Mouse (Mus musculus): ENCODE results near the gene Clpsl2. TPM values are rescaled to one million over a fixed set of nuclear protein-coding genes. Genes with fewer than 3 reads are reported as not detected.
"Not testable (repeated sequence)": the region's sequence is repeated elsewhere in the genome, so short reads cannot be mapped to it uniquely, and the experiment has no call there.

The Clpsl2 gene
- polyA plus RNA-seq, 1 experiment from 2014 or later: not detected

GRCm38 (mm10) chr17:28533327-28533726, 15.9 kb upstream of the Clpsl2 start:
- H3K27ac ChIP-seq: no peak overlapping the region
- H3K9ac ChIP-seq: no peak overlapping the region
- H3K4me1 ChIP-seq (replicated peaks): no peaks in the 10 kb centered on the region
- H3K27me3 ChIP-seq: peaks cover 15% of the 10 kb centered on the region; the same call in 1 of the 2 replicates
- DNase-seq (no peak), ATAC-seq (ENCODE audit: low read depth) (no peak)
- H3K4me3 ChIP-seq (replicated peaks): no peak overlapping the region
- H3K4me2 ChIP-seq: no peak overlapping the region
- H3K9me3 ChIP-seq (replicated peaks): no peaks in the 10 kb centered on the region
- 76% methylated on average over 13 of the region's 13 CpGs for WGBS (ENCODE audit: insufficient replicate concordance)
- no peaks in the 10 kb centered on the region for H3K36me3 ChIP-seq

DNA sequence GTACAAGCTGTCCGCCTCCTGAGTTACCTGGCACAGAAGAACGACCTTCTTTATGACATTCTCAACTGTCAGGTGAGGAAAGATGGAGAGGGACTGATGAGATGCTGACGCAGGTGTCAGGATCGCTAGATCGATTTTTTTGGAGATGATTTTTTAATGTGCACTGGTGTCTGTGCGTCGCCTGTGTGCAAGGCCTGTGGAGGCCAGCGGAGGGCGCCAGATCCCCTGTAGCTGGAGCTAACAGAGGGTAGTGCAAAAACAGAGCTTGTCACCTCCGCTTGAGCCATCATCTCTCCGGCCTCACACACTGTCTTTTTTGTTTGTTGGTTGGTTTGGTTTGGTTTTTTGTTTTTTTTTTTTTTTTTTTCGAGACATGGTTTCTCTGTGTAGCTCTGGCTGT, 11.3 kb upstream of the Clpsl2 start:
- peaks cover 9% of the 10 kb centered on the region for H3K9me3 ChIP-seq (replicated peaks)
- no peak overlapping the region for H3K9ac ChIP-seq

GRCm38 (mm10) chr17:28546925-28547324, 2.3 kb upstream of the Clpsl2 start:
- H3K4me1 ChIP-seq (replicated peaks): no peaks in the 10 kb centered on the region
- no peak overlapping the region for H3K4me2 ChIP-seq
- DNase-seq (no peak), ATAC-seq (ENCODE audit: low read depth) (no peak)
- no peak overlapping the region for H3K4me3 ChIP-seq (replicated peaks)
- 50% methylated on average over 1 of the region's 1 CpGs for WGBS (ENCODE audit: insufficient replicate concordance)
- H3K27me3 ChIP-seq: peaks cover 4% of the 10 kb centered on the region; the same call in 1 of the 2 replicates
- H3K27ac ChIP-seq: no peak overlapping the region
- H3K9ac ChIP-seq: no peak overlapping the region
- no peaks in the 10 kb centered on the region for H3K36me3 ChIP-seq
- H3K9me3 ChIP-seq (replicated peaks): peaks cover 1% of the 10 kb centered on the region; the same call in 1 of the 2 replicates

More for the DNA sequence above, 11.3 kb upstream of the Clpsl2 start:
- no peak for DNase-seq
- ATAC-seq (ENCODE audit: low read depth): no peak
- Histone ChIP-seq H3K4me1 (replicated peaks) (no peaks in the 10 kb centered on the region), H3K4me3 (replicated peaks) (no peak overlapping the region), H3K27ac (no peak overlapping the region), H3K36me3 (no peaks in the 10 kb centered on the region), H3K4me2 (no peak overlapping the region), H3K27me3 (0 out of 2 replicates have a peak, but pooled peaks cover 7% of the 10 kb centered on the region)
- WGBS (ENCODE audit: insufficient replicate concordance): 40% methylated on average over 12 of the region's 12 CpGs

DNA sequence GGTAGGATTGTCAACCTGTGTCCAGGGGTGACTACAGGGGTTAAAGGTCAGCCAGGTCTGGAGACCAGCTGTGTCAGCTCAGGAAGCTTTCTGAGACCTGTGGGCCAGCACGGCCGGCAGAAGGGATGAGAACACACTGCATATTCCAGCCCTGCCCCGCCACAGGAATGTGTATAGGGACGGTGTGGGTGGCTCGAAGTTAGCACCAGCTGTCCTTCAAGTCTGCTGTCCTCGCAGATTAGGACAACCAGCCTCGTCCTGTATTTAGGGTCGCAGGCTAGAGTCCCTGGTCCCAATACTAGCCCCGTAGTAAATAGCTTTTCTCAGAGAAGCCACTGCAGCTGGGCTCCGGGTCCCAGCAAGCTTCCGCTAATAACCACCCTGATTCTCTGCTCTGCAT, 661 bp upstream of the Clpsl2 start:
- no peak for ATAC-seq (ENCODE audit: low read depth)
- no peaks in the 10 kb centered on the region for H3K9me3 ChIP-seq (replicated peaks)
- H3K4me2 ChIP-seq: no peak overlapping the region
- no peak overlapping the region for H3K27ac ChIP-seq
- no peak overlapping the region for H3K9ac ChIP-seq
- 54% methylated on average over 11 of the region's 11 CpGs for WGBS (ENCODE audit: insufficient replicate concordance)
- no peak overlapping the region for H3K4me3 ChIP-seq (replicated peaks)
- no peaks in the 10 kb centered on the region for H3K36me3 ChIP-seq
- H3K27me3 ChIP-seq: peaks cover 4% of the 10 kb centered on the region; the same call in 1 of the 2 replicates
- DNase-seq: no peak
- H3K4me1 ChIP-seq (replicated peaks): 0 out of 2 replicates have a peak, but pooled peaks cover 3% of the 10 kb centered on the region

GRCm38 (mm10) chr17:28553040-28553793, 4.0 kb downstream of the Clpsl2 start:
- no peaks in the 10 kb centered on the region for H3K9me3 ChIP-seq (replicated peaks)
- ATAC-seq (ENCODE audit: low read depth) (no peak), DNase-seq (peak; percentile 29)
- 8% methylated on average over 14 of the region's 14 CpGs for WGBS (ENCODE audit: insufficient replicate concordance)
- peaks cover 4% of the 10 kb centered on the region; the same call in 1 of the 2 replicates for H3K27me3 ChIP-seq
- H3K27ac ChIP-seq: no peak overlapping the region
- H3K9ac ChIP-seq: no peak overlapping the region
- H3K4me2 ChIP-seq: no peak overlapping the region
- no peaks in the 10 kb centered on the region for H3K36me3 ChIP-seq
- no peak overlapping the region for H3K4me3 ChIP-seq (replicated peaks)
- peaks cover 10% of the 10 kb centered on the region for H3K4me1 ChIP-seq (replicated peaks)

DNA sequence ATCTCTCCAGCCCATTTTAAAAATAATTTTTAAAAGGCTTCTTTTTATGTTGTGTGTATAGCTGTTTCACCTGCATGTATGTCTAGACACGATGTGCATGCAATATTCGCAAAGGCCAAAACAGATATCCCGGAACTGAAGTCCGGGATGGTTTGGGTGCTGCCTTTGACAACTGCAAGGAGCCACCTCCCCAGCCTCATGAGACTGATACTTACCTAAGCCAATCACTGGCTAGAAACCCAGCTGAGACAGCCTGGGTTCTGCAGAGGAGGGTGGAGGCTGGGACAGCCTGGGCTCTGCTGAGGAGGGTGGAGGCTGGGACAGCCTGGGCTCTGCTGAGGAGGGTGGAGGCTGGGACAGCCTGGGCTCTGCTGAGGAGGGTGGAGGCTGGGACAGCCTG, 4.8 kb downstream of the Clpsl2 start:
- not testable (repeated sequence) for H3K27me3 ChIP-seq, H3K36me3 ChIP-seq
- 76% methylated on average over 4 of the region's 4 CpGs for WGBS (ENCODE audit: insufficient replicate concordance)

GRCm38 (mm10) chr17:28556635-28557396, 7.6 kb downstream of the Clpsl2 start:
- WGBS (ENCODE audit: insufficient replicate concordance): 25% methylated on average over 6 of the region's 6 CpGs
- Histone ChIP-seq H3K27ac (no peak overlapping the region), H3K9ac (no peak overlapping the region), H3K4me3 (replicated peaks) (no peak overlapping the region), H3K4me1 (replicated peaks) (peaks cover 17% of the 10 kb centered on the region), H3K27me3 (no peaks in the 10 kb centered on the region), H3K9me3 (replicated peaks) (no peaks in the 10 kb centered on the region), H3K36me3 (no peaks in the 10 kb centered on the region), H3K4me2 (no peak overlapping the region)
- ATAC-seq (ENCODE audit: low read depth) (no peak), DNase-seq (no peak)

More for the DNA sequence above, 4.8 kb downstream of the Clpsl2 start:
- H3K4me2 ChIP-seq; H3K27ac ChIP-seq; H3K4me3 ChIP-seq (replicated peaks); H3K9me3 ChIP-seq (replicated peaks); H3K9ac ChIP-seq; DNase-seq; ATAC-seq (ENCODE audit: low read depth): not testable (repeated sequence)
- peaks cover 10% of the 10 kb centered on the region for H3K4me1 ChIP-seq (replicated peaks)

DNA sequence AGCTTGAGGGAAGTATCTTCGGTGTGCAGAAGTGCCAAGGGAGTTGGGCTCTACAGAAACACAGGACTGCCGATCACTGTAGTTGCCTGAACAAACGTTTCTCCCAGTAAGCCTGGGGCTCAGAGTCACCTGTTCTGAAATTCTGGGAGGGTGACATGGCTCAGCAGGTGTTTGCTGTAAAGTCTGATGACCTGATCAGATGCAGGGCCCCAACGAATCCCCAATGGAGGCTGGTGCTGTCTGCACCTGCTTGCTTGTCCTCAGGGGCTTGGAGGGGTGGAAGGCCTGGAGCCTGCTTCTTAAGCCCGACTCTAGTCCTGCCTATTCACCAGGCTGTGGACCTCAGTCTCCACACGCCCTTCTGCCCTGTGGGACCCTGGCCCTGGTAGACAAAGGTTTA, 8.6 kb downstream of the Clpsl2 start:
- Histone ChIP-seq H3K36me3 (no peaks in the 10 kb centered on the region), H3K4me2 (no peak overlapping the region), H3K9me3 (replicated peaks) (no peaks in the 10 kb centered on the region), H3K27me3 (no peaks in the 10 kb centered on the region), H3K4me3 (replicated peaks) (no peak overlapping the region), H3K27ac (no peak overlapping the region), H3K9ac (no peak overlapping the region), H3K4me1 (replicated peaks) (peaks cover 17% of the 10 kb centered on the region)
- WGBS (ENCODE audit: insufficient replicate concordance): 61% methylated on average over 6 of the region's 6 CpGs
- no peak for ATAC-seq (ENCODE audit: low read depth)
- DNase-seq: no peak

GRCm38 (mm10) chr17:28560598-28560997, 11.4 kb downstream of the Clpsl2 start, which contains the start of gene Clps:
Gene Clps, minus strand, starts transcription at chr17:28560766.
- Histone ChIP-seq H3K4me3 (replicated peaks) (no peak within 1 kb of the TSS), H3K27ac (0 out of 2 replicates have a peak within 1 kb of the TSS, but pooled peaks have one; percentile 12), H3K9me3 (replicated peaks) (no peaks in the 10 kb centered on the region), H3K4me1 (replicated peaks) (peaks cover 15% of the 10 kb centered on the region), H3K9ac (no peak within 1 kb of the TSS), H3K4me2 (no peak within 1 kb of the TSS), H3K36me3 (no peaks in the 10 kb centered on the region), H3K27me3 (no peaks in the 10 kb centered on the region)
- 55% methylated on average over 4 of the region's 4 CpGs for WGBS (ENCODE audit: insufficient replicate concordance)
- no peak for ATAC-seq (ENCODE audit: low read depth)
- DNase-seq: no peak

DNA sequence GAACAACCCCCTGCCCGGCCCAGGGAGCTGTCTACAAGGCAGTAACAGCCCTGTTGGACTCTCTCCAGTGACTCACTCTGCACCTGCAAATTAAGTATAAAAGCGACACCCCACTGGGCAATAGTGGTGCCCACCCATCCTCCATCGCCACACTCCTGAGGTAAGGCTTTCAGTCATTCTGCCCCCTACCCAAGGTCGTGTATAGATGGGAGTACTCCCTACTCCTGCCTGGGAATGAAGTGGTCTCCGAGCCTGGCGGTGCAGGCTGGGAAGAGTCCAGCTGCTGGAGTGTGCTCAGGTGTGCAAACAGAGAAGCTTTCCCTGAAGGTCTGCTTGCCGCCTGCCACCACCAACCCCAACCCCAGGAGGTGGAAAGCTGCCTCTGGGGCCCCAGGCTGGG, 12.4 kb downstream of the Clpsl2 start:
- Histone ChIP-seq H3K9ac (no peak overlapping the region), H3K27me3 (no peaks in the 10 kb centered on the region), H3K9me3 (replicated peaks) (no peaks in the 10 kb centered on the region), H3K4me1 (replicated peaks) (peaks cover 12% of the 10 kb centered on the region), H3K4me2 (no peak overlapping the region), H3K27ac (0 out of 2 replicates have a peak overlapping the region, but pooled peaks have one; percentile 12), H3K36me3 (no peaks in the 10 kb centered on the region), H3K4me3 (replicated peaks) (no peak overlapping the region)
- DNase-seq (no peak), ATAC-seq (ENCODE audit: low read depth) (no peak)
- 56% methylated on average over 7 of the region's 7 CpGs for WGBS (ENCODE audit: insufficient replicate concordance)

DNA sequence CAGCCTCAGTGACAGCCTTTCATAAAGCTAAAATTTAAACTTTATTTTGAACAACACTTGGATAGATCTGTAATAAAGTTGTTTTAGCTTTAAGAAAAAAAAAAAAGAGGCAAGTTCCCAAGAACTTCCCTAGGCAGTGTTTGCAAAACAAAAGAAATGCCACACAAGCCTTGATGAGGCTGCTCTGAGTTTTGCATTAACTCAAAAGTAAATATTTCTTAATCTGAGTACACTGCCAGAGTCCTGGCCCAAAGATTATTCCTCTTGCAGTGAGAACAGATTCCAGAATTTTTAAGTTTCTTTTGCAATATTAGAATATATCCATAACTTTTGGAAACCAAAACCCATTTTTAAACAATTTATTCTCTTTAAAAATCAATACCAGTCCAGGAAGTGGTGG, 16.0 kb downstream of the Clpsl2 start:
- DNase-seq (no peak), ATAC-seq (ENCODE audit: low read depth) (no peak)
- H3K4me3 ChIP-seq (replicated peaks): no peak overlapping the region
- H3K9me3 ChIP-seq (replicated peaks): no peaks in the 10 kb centered on the region
- peaks cover 6% of the 10 kb centered on the region; the same call in 1 of the 2 replicates for H3K4me1 ChIP-seq (replicated peaks)
- no peak overlapping the region for H3K27ac ChIP-seq
- no peak overlapping the region for H3K4me2 ChIP-seq
- no peak overlapping the region for H3K9ac ChIP-seq
- no peaks in the 10 kb centered on the region for H3K27me3 ChIP-seq
- H3K36me3 ChIP-seq: no peaks in the 10 kb centered on the region
